Mouse (Mus musculus): ENCODE measurements at regions not wholly inside any gene's neighbourhood (a gene's known extent, or its start where the extent isn't known, plus 50 kb on each side); places are given as distances from the start of the nearest gene placed in this dataset.
"Not testable (repeated sequence)": the region's sequence is repeated elsewhere in the genome, so short reads cannot be mapped to it uniquely, and the experiment has no call there.

DNA sequence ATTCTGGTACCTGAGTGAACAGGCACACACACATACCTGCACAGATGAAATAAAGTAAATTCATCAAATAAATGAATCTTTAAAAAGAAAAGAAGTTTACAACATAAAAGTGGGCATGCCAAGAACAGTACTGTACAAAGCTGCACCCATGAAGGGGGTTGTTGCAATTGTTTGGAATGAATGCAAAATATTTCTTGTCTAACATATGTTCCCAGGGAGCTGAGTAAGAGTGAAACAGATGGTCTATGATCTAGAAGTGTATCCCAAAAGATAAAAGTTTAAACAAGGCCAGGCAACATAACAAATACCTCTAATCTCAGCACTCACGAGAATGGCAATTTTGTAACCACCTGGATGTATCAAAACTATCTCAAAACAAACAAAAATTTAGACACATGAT is 1685.5 kb upstream of the Dsel start:
- Histone ChIP-seq H3K27ac (replicated peaks) (no peak overlapping the region), H3K9me3 (no peaks in the 10 kb centered on the region), H3K4me1 (replicated peaks) (no peaks in the 10 kb centered on the region), H3K9ac (no peak overlapping the region), H3K36me3 (no peaks in the 10 kb centered on the region), H3K4me2 (no peak overlapping the region), H3K27me3 (no peaks in the 10 kb centered on the region), H3K4me3 (no peak overlapping the region)
- WGBS, result 78% methylated on average over 1 of the region's 1 CpGs
- ATAC-seq (ENCODE audit: low read depth), result no peak

DNA sequence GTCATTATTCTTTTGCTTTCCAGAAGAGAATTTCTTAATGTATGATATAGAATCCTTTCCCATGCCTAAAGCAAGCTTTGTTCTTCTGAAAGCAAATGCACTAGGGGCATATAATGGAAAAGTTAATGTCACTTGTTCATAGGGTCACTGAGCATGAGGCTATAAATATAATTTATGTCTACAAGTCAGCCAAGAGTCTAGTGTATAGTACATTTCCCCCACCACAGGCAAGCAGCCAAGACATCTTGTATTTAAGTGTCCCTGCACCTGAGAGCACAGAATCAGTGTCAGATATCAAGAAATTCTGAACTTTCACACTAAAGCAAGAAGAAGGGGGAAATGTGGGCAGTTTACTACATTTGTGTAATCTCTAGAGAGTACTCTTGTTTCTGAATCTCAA is 1675.3 kb upstream of the Dsel start:
- H3K9ac ChIP-seq, result no peak overlapping the region
- H3K27ac ChIP-seq (replicated peaks), result no peak overlapping the region
- ATAC-seq (ENCODE audit: low read depth), result 0 out of 2 replicates have a peak, but pooled peaks have one; percentile 67
- H3K9me3 ChIP-seq, result no peaks in the 10 kb centered on the region
- peaks cover 12% of the 10 kb centered on the region for H3K4me1 ChIP-seq (replicated peaks)
- no peaks in the 10 kb centered on the region for H3K27me3 ChIP-seq
- no peaks in the 10 kb centered on the region for H3K36me3 ChIP-seq
- no peak overlapping the region for H3K4me3 ChIP-seq
- no peak overlapping the region for H3K4me2 ChIP-seq

DNA sequence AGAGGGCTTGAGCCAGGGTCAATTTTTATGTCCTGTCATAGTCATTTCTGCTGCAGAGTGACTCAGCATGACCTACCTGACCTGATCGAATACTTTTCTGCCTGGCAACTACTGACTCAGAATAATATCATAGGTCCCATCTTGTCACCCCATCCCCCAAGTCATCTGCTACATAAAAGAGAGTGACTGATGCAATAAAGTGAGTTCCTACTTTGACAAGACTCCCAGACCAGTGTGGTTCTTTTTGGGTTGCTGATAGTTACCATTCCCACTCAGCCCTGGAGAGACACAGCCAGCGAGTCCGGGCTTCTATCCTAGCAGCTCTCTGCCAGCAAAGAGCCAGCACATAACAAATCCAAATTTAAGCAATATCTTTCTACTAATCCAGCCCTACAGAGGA is 1665.8 kb upstream of the Dsel start:
- H3K36me3 ChIP-seq, result no peaks in the 10 kb centered on the region
- H3K9ac ChIP-seq, result no peak overlapping the region
- no peak overlapping the region for H3K4me3 ChIP-seq
- H3K4me2 ChIP-seq, result no peak overlapping the region
- no peaks in the 10 kb centered on the region for H3K9me3 ChIP-seq
- H3K27me3 ChIP-seq, result no peaks in the 10 kb centered on the region
- H3K27ac ChIP-seq (replicated peaks), result no peak overlapping the region
- 90% methylated on average over 3 of the region's 3 CpGs for WGBS
- ATAC-seq (ENCODE audit: low read depth), result no peak
- H3K4me1 ChIP-seq (replicated peaks), result no peaks in the 10 kb centered on the region

DNA sequence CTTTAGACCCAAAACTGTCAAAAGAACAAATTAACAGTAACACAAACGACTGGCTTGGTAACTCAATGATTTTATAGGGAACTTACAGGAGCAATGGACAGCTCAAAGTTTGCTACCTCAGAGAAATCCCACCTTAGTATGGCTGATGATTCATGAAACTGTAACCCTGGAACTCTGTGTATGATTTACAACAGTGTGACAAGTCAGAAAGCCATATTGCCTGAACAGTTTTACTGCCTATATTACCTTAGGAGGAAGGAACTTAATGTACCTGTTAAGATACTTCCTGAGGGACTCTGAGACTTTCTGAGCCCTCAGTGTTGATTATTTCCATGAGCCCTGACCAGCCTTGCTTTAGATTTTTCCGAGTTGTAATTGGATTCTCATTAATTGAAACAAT is 1631.3 kb upstream of the Dsel start:
- Histone ChIP-seq H3K27ac (replicated peaks) (no peak overlapping the region), H3K27me3 (no peaks in the 10 kb centered on the region), H3K4me3 (no peak overlapping the region), H3K4me2 (no peak overlapping the region), H3K9ac (no peak overlapping the region), H3K4me1 (replicated peaks) (no peaks in the 10 kb centered on the region), H3K36me3 (no peaks in the 10 kb centered on the region), H3K9me3 (0 out of 2 replicates have a peak, but pooled peaks cover 3% of the 10 kb centered on the region)
- WGBS, result 61% methylated on average over 2 of the region's 2 CpGs
- ATAC-seq (ENCODE audit: low read depth), result no peak

DNA sequence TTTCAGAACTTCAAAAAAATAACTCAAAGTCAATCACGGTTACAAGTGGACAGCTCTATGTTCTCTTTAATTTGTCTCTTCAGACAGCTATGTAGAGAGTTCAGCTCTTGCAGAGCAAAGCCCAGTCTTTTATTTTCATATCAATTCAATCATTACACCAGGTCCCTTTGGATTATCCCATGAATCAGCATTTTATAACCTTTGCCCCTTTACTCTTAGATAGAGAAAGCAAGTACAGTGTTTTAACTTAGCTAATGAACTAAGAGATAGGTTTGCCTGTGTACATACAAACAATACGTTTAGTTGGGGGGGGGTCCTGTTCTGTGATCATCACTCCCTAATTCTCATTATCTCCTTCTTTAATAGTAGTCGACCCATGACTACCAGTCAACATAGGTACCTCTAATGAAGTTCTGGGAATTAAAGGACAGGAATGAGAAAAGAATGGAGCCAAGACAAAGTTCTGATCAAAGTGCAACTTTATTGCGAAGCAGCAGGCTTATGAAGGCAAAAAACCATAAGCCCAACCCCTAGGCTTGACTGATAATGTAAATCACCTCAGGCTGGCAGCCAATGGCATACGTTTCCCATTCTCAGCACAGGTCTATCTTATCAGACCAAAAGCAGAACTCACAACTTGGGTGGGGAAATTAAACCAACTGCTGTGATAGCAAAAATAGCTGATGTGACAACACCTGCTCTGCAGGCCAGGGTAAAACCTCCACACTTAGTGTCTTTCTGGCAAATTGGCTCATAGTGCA is 1625.7 kb upstream of the Dsel start:
- WGBS, result 91% methylated on average over 5 of the region's 5 CpGs
- Histone ChIP-seq H3K9ac (no peak overlapping the region), H3K4me1 (replicated peaks) (no peaks in the 10 kb centered on the region), H3K9me3 (no peaks in the 10 kb centered on the region), H3K36me3 (no peaks in the 10 kb centered on the region), H3K27ac (replicated peaks) (no peak overlapping the region), H3K4me3 (no peak overlapping the region), H3K4me2 (no peak overlapping the region), H3K27me3 (no peaks in the 10 kb centered on the region)
- no peak for ATAC-seq (ENCODE audit: low read depth)

DNA sequence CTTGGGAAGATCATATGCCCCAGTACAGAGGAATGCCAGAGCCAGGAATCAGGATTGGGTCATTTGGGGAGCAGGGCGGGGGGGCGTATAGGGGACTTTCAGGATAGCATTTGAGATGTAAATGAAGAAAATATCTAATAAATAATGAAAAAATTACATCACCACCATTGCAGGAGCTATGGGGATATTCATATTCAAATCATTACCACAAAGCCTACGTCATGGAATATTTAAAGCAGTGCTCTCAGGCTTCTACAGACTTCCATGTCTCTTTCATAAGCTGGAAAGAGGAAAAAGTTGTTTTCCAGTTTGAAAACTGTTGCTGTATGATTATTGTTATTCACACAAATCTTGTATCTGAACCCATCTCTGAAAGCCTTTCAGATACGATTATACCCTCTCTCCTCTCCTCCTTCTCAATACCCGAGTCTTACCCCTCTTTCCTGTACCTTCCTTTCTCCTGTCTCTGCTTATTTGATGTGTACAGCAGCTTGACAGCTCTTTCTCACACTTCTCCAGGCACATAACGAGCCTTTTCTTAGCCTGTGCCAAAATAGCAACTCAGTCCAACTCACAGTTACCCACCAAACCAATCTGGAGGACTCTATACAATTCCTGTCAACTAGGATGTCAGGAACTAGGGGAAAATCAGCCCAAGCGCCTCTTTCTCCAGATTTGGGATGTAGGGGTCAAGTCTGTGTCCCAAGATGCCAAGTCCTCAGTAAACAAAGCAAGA is 1592.0 kb upstream of the Dsel start:
- Histone ChIP-seq H3K4me3 (no peak overlapping the region), H3K27ac (replicated peaks) (no peak overlapping the region), H3K9ac (no peak overlapping the region), H3K36me3 (no peaks in the 10 kb centered on the region), H3K4me2 (no peak overlapping the region), H3K27me3 (no peaks in the 10 kb centered on the region), H3K4me1 (replicated peaks) (no peaks in the 10 kb centered on the region), H3K9me3 (no peaks in the 10 kb centered on the region)
- 81% methylated on average over 7 of the region's 7 CpGs for WGBS
- no peak for ATAC-seq (ENCODE audit: low read depth)

DNA sequence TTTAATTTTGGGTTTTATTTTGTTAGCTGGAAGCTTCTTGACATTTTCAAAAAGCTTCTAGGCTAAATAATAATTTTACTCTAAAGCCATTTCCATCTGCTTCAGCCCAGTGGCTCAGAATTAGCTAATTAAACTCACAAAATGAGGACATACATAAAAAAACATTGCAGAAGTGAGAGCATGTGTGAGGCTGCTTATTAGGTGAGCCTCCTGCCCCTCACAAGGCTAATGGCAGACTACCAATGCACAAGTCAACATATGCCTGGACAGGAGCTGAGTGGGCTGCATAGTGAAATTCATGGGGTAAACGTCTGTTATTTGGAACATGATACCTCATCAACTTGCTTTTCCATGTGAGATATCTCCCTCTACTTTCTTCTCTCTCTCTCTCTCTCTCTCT is 1569.0 kb upstream of the Dsel start:
- Histone ChIP-seq H3K4me1 (replicated peaks) (no peaks in the 10 kb centered on the region), H3K36me3 (no peaks in the 10 kb centered on the region), H3K4me2 (no peak overlapping the region), H3K27me3 (no peaks in the 10 kb centered on the region), H3K27ac (replicated peaks) (no peak overlapping the region), H3K4me3 (no peak overlapping the region), H3K9ac (no peak overlapping the region), H3K9me3 (no peaks in the 10 kb centered on the region)
- no peak for ATAC-seq (ENCODE audit: low read depth)
- WGBS, result 73% methylated on average over 1 of the region's 1 CpGs

DNA sequence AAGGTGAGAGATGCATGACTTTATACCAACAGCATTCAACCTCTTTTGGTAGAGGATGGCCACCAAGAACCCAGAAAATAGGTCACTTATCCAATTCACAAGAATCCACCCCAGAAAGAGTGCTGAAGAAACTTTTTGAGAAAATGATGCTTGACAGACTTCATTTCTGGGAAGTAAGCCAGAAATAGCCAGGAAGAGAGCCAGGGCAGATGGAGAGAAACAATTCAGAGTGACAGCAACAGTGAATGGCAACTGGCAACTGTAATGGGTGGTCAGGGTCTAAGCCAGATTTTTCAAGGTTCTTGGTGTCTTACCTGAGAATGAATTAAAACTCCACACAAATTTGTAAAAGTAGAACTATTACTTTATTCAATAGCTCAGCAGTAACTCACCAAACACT is 1566.5 kb upstream of the Dsel start:
- no peak for ATAC-seq (ENCODE audit: low read depth)
- H3K4me3 ChIP-seq, result no peak overlapping the region
- H3K27ac ChIP-seq (replicated peaks), result no peak overlapping the region
- H3K9ac ChIP-seq, result no peak overlapping the region
- no peaks in the 10 kb centered on the region for H3K9me3 ChIP-seq
- H3K27me3 ChIP-seq, result no peaks in the 10 kb centered on the region
- H3K4me1 ChIP-seq (replicated peaks), result no peaks in the 10 kb centered on the region
- H3K36me3 ChIP-seq, result no peaks in the 10 kb centered on the region
- H3K4me2 ChIP-seq, result no peak overlapping the region

DNA sequence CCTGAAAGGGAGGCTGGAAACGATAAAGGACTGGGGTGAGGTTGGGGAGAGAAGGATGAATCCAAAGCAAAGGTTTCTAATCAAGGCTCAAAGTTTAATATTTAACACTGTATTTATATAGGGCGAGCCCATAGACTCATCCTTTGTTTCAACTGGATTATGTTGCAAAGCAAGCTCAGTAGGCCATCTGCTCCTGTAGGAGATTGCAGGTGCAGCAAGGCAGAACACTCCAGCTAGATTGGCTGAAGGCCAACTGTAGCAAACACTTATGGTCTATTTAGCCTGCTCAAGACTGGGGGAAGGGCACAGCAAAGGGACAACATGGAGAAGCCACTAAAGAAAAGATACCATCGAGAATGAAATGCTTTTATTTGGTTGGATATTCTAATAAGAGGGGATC is 1548.1 kb upstream of the Dsel start:
- Histone ChIP-seq H3K27me3 (no peaks in the 10 kb centered on the region), H3K4me2 (no peak overlapping the region), H3K27ac (replicated peaks) (no peak overlapping the region), H3K9me3 (no peaks in the 10 kb centered on the region), H3K4me3 (no peak overlapping the region), H3K9ac (no peak overlapping the region), H3K4me1 (replicated peaks) (no peaks in the 10 kb centered on the region), H3K36me3 (no peaks in the 10 kb centered on the region)
- WGBS, result 75% methylated on average over 3 of the region's 3 CpGs
- ATAC-seq (ENCODE audit: low read depth), result no peak

DNA sequence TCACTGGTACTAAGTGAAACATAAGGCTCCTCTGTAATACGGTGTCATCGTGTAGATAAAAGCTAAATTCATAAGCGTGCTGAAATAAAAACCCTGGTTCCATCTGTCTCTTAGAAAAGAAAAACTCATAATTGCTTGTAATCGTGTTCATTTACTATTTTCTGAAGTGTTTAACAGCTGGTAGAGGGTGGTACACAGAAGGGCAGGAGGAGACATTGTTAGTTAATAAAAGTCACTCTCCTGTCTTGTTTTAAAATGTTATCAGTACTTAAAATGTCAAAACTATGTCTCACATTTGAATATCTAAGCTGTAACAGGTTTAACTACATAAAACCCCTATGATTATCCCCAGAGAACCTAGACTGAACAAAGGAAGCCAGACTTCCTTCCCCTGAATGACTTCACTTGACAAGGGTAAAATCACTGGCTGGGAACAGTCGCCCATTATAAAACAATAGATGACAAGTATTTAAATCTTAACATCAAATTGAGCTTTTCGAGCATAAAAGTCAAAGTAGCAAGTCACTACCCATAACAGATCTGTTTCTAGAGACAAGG is 1530.6 kb upstream of the Dsel start:
- Histone ChIP-seq H3K9ac (no peak overlapping the region), H3K27ac (replicated peaks) (no peak overlapping the region), H3K4me1 (replicated peaks) (no peaks in the 10 kb centered on the region), H3K27me3 (no peaks in the 10 kb centered on the region), H3K9me3 (no peaks in the 10 kb centered on the region), H3K4me2 (no peak overlapping the region), H3K4me3 (no peak overlapping the region), H3K36me3 (no peaks in the 10 kb centered on the region)
- no peak for ATAC-seq (ENCODE audit: low read depth)
- WGBS, result 81% methylated on average over 6 of the region's 6 CpGs

DNA sequence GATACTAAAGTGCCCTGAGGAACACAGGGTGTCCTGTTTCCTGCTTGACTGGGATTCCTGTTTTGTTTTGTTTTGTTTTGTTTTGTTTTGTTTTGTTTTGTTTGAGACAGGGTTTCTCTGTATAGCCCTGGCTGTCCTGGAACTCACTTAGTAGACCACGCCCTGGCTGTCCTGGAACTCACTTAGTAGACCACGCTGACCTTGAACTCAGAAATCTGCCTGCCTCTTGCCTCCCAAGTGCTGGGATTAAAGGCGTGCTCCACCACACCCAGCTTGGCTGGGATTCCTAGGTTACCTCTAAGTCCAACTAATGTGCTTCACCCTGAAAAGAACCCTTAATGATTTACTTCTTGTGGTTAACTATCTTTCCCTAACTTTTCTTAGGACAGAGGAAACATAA is 1529.6 kb upstream of the Dsel start:
- not testable (repeated sequence) for H3K4me1 ChIP-seq (replicated peaks); ATAC-seq (ENCODE audit: low read depth); H3K9ac ChIP-seq; H3K27me3 ChIP-seq; H3K4me3 ChIP-seq; H3K4me2 ChIP-seq; H3K36me3 ChIP-seq; H3K9me3 ChIP-seq; H3K27ac ChIP-seq (replicated peaks)
- 91% methylated on average over 3 of the region's 3 CpGs for WGBS

DNA sequence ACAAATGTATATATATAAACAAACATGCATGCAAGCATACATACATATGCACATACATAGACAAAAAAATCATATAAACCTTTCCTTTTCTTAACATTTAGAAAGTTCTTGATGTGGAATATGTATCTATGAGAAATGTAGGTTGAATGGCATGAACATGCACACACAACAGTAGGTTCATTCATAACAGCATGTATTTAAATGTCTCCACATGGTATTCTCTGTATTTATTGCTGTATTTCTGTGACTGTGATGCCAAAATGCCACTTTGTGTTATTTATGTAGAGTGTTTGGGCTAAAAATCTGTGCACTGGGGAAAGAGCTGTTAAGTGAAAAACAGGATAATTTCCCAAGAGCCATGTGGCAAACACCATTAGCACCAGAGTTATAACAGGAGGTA is 1528.2 kb upstream of the Dsel start:
- Histone ChIP-seq H3K4me2 (no peak overlapping the region), H3K4me3 (no peak overlapping the region), H3K4me1 (replicated peaks) (no peaks in the 10 kb centered on the region), H3K9me3 (no peaks in the 10 kb centered on the region), H3K27me3 (no peaks in the 10 kb centered on the region), H3K9ac (no peak overlapping the region), H3K27ac (replicated peaks) (no peak overlapping the region), H3K36me3 (no peaks in the 10 kb centered on the region)
- ATAC-seq (ENCODE audit: low read depth), result no peak

DNA sequence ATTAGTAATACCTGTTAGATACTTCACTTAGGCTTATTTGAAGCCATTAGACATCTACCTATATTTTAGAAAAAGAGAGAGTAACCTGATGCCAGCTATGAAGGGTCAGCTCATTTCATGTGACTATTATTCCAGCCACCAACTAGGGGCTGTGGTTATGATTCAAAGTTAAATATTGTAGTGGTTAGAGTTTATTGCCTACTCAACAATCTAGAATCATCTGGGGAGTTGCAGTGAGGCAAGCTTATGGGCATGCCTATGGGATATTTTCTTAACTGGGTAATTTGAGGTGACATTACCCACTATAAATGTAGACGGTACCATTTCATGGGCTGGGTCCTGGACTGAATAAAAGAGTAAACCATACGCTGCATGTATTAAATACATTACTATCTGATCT is 1525.2 kb upstream of the Dsel start:
- Histone ChIP-seq H3K27ac (replicated peaks) (no peak overlapping the region), H3K4me1 (replicated peaks) (peaks cover 7% of the 10 kb centered on the region), H3K9ac (no peak overlapping the region), H3K27me3 (no peaks in the 10 kb centered on the region), H3K36me3 (no peaks in the 10 kb centered on the region), H3K9me3 (no peaks in the 10 kb centered on the region), H3K4me3 (no peak overlapping the region), H3K4me2 (no peak overlapping the region)
- ATAC-seq (ENCODE audit: low read depth), result no peak
- 79% methylated on average over 2 of the region's 2 CpGs for WGBS

All from neural tube, embryonic 13.5 days (tissue).